Comparison of ENCODE assay signal across 23 mouse cellular contexts in the genomic region with DNA sequence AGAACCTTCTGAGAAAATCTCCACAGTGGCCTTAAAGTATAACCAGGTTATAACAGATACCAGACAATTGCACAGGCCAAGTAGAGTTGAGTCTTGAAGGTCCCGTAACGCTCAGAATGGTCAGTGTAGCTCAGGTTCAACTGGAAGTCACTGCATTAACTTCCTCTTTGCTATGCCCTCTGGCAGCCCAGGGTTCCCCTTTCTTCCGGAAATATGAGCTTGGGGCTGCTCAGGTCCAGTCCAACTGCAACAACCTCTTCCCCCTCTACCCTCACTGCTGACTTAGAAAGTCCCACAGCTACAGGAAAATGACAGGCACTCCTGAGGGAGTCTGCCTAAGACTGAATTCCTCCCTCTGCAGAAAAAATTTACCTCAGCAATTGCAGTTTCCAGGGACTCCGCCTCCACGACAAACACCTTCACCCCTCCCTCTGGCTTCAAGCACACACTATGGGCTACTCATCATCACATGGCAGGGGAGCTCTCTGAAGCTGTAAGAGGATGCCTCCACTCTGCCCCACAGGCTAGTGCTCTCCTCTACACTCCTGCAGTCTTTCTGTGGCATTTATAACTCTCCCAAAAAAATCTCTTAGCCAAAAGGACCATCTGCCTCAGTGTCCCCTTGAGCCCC. TPM values are rescaled to one million over a fixed set of nuclear protein-coding genes. Genes with fewer than 3 reads are reported as not detected.
DNase-seq lines count a peak whose midpoint lies in the region; ATAC-seq lines count a peak whose summit lies in the region.
"Had no signal": no experiment of that assay in that cellular context is flagged by ENCODE, and none has a peak within 500 bp of the region (broad histone marks: within the 10 kb centered on the region; RNA-seq: fewer than 3 reads in every experiment).

No protein-coding gene starts in this region.

- 64% methylated on average over 5 of the region's 5 CpGs for WGBS in liver, embryonic 11.5 days
- WGBS in liver, embryonic 16.5 days (ENCODE audit: insufficient replicate concordance): 29% methylated on average over 5 of the region's 5 CpGs

- no peak overlapping the region for H3K9ac ChIP-seq in liver, embryonic 11.5 days (ENCODE audit: low read depth, low read length)
- no peak overlapping the region for H3K9ac ChIP-seq in liver, embryonic 16.5 days (ENCODE audit: low read depth, low read length)
- H3K9ac ChIP-seq: forebrain, embryonic 13.5 days; hindbrain, embryonic 15.5 days; intestine, embryonic 15.5 days; limb, embryonic 13.5 days; midbrain, embryonic 13.5 days; neural tube, embryonic 12.5 days had no signal

- no peak overlapping the region for H3K4me2 ChIP-seq in liver, embryonic 11.5 days
- H3K4me2 ChIP-seq in liver, embryonic 16.5 days (ENCODE audit: low read depth, low read length): no peak overlapping the region
- H3K4me2 ChIP-seq: forebrain, embryonic 13.5 days; hindbrain, embryonic 15.5 days; intestine, embryonic 15.5 days; limb, embryonic 13.5 days; midbrain, embryonic 13.5 days; neural tube, embryonic 12.5 days had no signal

- no peaks in the 10 kb centered on the region for H3K36me3 ChIP-seq in liver, embryonic 11.5 days (ENCODE audit: control insufficient read depth, insufficient read depth, low read length)
- no peaks in the 10 kb centered on the region for H3K36me3 ChIP-seq in liver, embryonic 16.5 days (ENCODE audit: control insufficient read depth, insufficient read depth)
- H3K36me3 ChIP-seq: heart, embryonic 10.5 days; hindbrain, embryonic 15.5 days; intestine, embryonic 15.5 days; limb, embryonic 13.5 days; midbrain, embryonic 13.5 days; neural tube, embryonic 12.5 days had no signal

- no peak overlapping the region for H3K27ac ChIP-seq in liver, embryonic 11.5 days (ENCODE audit: low read depth, low read length)
- no peak overlapping the region for H3K27ac ChIP-seq in liver, embryonic 16.5 days (ENCODE audit: low read length)
- H3K27ac ChIP-seq: forebrain, embryonic 13.5 days; gastrocnemius, adult 2 months; heart, embryonic 10.5 days; hindbrain, embryonic 15.5 days; intestine, embryonic 15.5 days; limb, embryonic 13.5 days; midbrain, embryonic 13.5 days; neural tube, embryonic 12.5 days had no signal

- ATAC-seq in liver, embryonic 11.5 days (replicated peaks; ENCODE audit: low FRiP score): no peak
- ATAC-seq in liver, embryonic 16.5 days (ENCODE audit: low read depth): peak; percentile 32; the same call in 1 of the 2 replicates
- ATAC-seq in neutrophil, adult 5-6 weeks (ENCODE audit: extremely low read depth, insufficient number of reproducible peaks, low FRiP score, poor library complexity, severe bottlenecking): peak; percentile 94
- ATAC-seq: forebrain, embryonic 13.5 days; intestine, embryonic 15.5 days; midbrain, embryonic 13.5 days had no signal

- H3K4me3 ChIP-seq in liver, embryonic 11.5 days (ENCODE audit: low read depth, low read length): no peak overlapping the region
- H3K4me3 ChIP-seq in liver, embryonic 16.5 days (ENCODE audit: low read depth, low read length): no peak overlapping the region
- H3K4me3 ChIP-seq: forebrain, embryonic 13.5 days; gastrocnemius, adult 2 months; heart, embryonic 10.5 days; hindbrain, embryonic 15.5 days; intestine, embryonic 15.5 days; limb, embryonic 13.5 days; midbrain, embryonic 13.5 days; neural tube, embryonic 12.5 days had no signal

- H3K4me1 ChIP-seq in liver, embryonic 11.5 days (replicated peaks; ENCODE audit: control insufficient read depth, insufficient read depth, low read length): no peaks in the 10 kb centered on the region
- no peaks in the 10 kb centered on the region for H3K4me1 ChIP-seq in liver, embryonic 16.5 days (ENCODE audit: control insufficient read depth, low read depth, low read length)
- H3K4me1 ChIP-seq: forebrain, embryonic 13.5 days; heart, embryonic 10.5 days; hindbrain, embryonic 15.5 days; intestine, embryonic 15.5 days; midbrain, embryonic 13.5 days; neural tube, embryonic 12.5 days had no signal

- H3K27me3 ChIP-seq in liver, embryonic 11.5 days (replicated peaks; ENCODE audit: control insufficient read depth, insufficient read depth, low read length): no peaks in the 10 kb centered on the region
- H3K27me3 ChIP-seq in liver, embryonic 16.5 days (ENCODE audit: control insufficient read depth, insufficient read depth, low read depth, low read length): no peaks in the 10 kb centered on the region
- H3K27me3 ChIP-seq: forebrain, embryonic 13.5 days; hindbrain, embryonic 15.5 days; intestine, embryonic 15.5 days; limb, embryonic 13.5 days; midbrain, embryonic 13.5 days; neural tube, embryonic 12.5 days had no signal

- no peaks in the 10 kb centered on the region for H3K9me3 ChIP-seq in liver, embryonic 11.5 days (ENCODE audit: control insufficient read depth, low read length)
- no peaks in the 10 kb centered on the region; the same call in 1 of the 2 replicates for H3K9me3 ChIP-seq in liver, embryonic 16.5 days (replicated peaks; ENCODE audit: control insufficient read depth, low read length)
- H3K9me3 ChIP-seq: heart, embryonic 10.5 days; hindbrain, embryonic 15.5 days; intestine, embryonic 15.5 days; limb, embryonic 13.5 days; neural tube, embryonic 12.5 days had no signal

- DNase-seq in liver (peak; percentile 26), MEL-GATA-1-ER (ENCODE audit: extremely low read depth, low read depth) (peak; percentile 35)
- DNase-seq in liver, embryonic 11.5 days (ENCODE audit: low spot score): no peak
- DNase-seq in lung, adult 18-20 months: no peak
- DNase-seq in heart, adult 8-10 months (ENCODE audit: low spot score): no peak
- no peak for DNase-seq in kidney, postnatal 36 days
- DNase-seq: adrenal gland, adult 8-10 months; cerebellum, adult 8-10 months; cerebellum, postnatal 36 days; gastrocnemius, adult 2 months; kidney, adult 8-10 months; layer of hippocampus, postnatal 36 days; lung, adult 2 months; thymus, adult 18-20 months had no signal

RNA-seq across cellular contexts. Expression of gene Psmg1, which starts 34.9 kb away (rescaled TPM):
- 127 and 132 TPM in 2 replicates for polyA plus RNA-seq in liver, embryonic 11.5 days (2014; fragmentation: Nextera tagmentation; extraction: Ambion mirVana)
- polyA plus RNA-seq in liver, embryonic 16.5 days (2015; fragmentation: Nextera tagmentation; extraction: Ambion mirVana): 33.4 and 34.2 TPM in 2 replicates
- 9.8 and 20.6 TPM in 2 replicates for total RNA-seq in neutrophil, adult 5-6 weeks (2017)
- total RNA-seq in heart, adult 8-10 months (2022): 10 to 100 TPM; 23.4 to 27.1 (median 25.1) TPM

Comparison
In these comparisons a context has a peak if more than half of its experiments do, and no peak if none do; other contexts are left out.
1. DNase-seq: peak in liver (single experiment) and MEL-GATA-1-ER (single experiment); none in liver, embryonic 11.5 days (single experiment), lung, adult 18-20 months (0 of 2), heart, adult 8-10 months (single experiment) and kidney, postnatal 36 days (0 of 2).